Mouse (Mus musculus) neural tube, embryonic 11.5 days (tissue): ENCODE measurements around the gene Celf2. TPM values are rescaled to one million over a fixed set of nuclear protein-coding genes. Genes with fewer than 3 reads are reported as not detected.
"Not testable (repeated sequence)": the region's sequence is repeated elsewhere in the genome, so short reads cannot be mapped to it uniquely, and the experiment has no call there.

Experiments
- ATAC-seq: fragments of 200-750 bp; cut with Nextera tagmentation; 2 replicates; pipeline ENCODE4 v1.8.0; 2017; ENCODE audit warnings: moderate number of reproducible peaks, mild to moderate bottlenecking, moderate TSS enrichment, moderate library complexity; ENCODE audit not compliant: insufficient read depth, low FRiP score, low TSS enrichment
- DNase-seq: peaks from one replicate; pipeline ENCODE4 v3.0.0-alpha.2; 2015; ENCODE audit warnings: low spot score
- H3K27ac ChIP-seq: fragments of 300-500 bp; sonication (generic); 2 replicates; pipeline ENCODE4 v1.5.1; 2014; ENCODE audit warnings: low read depth, mild to moderate bottlenecking, low read length
- H3K27me3 ChIP-seq: fragments of 300-500 bp; sonication (generic); 2 replicates; pipeline ENCODE4 v1.6.1; 2014; ENCODE audit warnings: mild to moderate bottlenecking, low read length, mixed read lengths; ENCODE audit not compliant: control insufficient read depth, insufficient read depth
- H3K36me3 ChIP-seq: fragments of 300-500 bp; sonication (generic); 2 replicates; pipeline ENCODE4 v1.6.1; 2014; ENCODE audit warnings: mild to moderate bottlenecking, low read length, moderate library complexity, mixed read lengths; ENCODE audit not compliant: control insufficient read depth, insufficient read depth
- H3K4me1 ChIP-seq: fragments of 300-500 bp; sonication (generic); 2 replicates; pipeline ENCODE4 v1.6.1; 2014; ENCODE audit warnings: low read length, mixed read lengths; ENCODE audit not compliant: control insufficient read depth, insufficient read depth
- H3K4me2 ChIP-seq: fragments of 300-500 bp; sonication (generic); 2 replicates; pipeline ENCODE4 v1.6.1; 2014; ENCODE audit warnings: low read depth, mild to moderate bottlenecking, moderate library complexity
- H3K4me3 ChIP-seq: fragments of 300-500 bp; sonication (generic); 2 replicates; pipeline ENCODE4 v1.5.1; 2014; ENCODE audit warnings: low read depth, low read length
- H3K9ac ChIP-seq: fragments of 300-500 bp; sonication (generic); 2 replicates; pipeline ENCODE4 v1.6.1; 2014; ENCODE audit warnings: mild to moderate bottlenecking, low read length
- H3K9me3 ChIP-seq: fragments of 300-500 bp; sonication (generic); 2 replicates; pipeline ENCODE4 v1.6.1; 2016; ENCODE audit warnings: low read length; ENCODE audit not compliant: control insufficient read depth
- WGBS: fragments of 180-500 bp; shearing (Covaris S2); extraction: QIAGEN DNeasy Blood & Tissue Kit; methylation state at CpG from one replicate; pipeline ENCODE4 v1.1.7; 2014; 5-methylcytosine and 5-hydroxymethylcytosine counted together
- polyA plus RNA-seq: library from polyadenylated mRNA; unstranded; fragments of >200 nt; fragmentation: Nextera tagmentation; extraction: Ambion mirVana; gene quantifications from 2 replicates; pipeline ENCODE4 v1.2.1, GENCODE M21; 2014

Gene Celf2
- polyA plus RNA-seq, 1 experiment from 2014 or later: 70.3 TPM

DNA sequence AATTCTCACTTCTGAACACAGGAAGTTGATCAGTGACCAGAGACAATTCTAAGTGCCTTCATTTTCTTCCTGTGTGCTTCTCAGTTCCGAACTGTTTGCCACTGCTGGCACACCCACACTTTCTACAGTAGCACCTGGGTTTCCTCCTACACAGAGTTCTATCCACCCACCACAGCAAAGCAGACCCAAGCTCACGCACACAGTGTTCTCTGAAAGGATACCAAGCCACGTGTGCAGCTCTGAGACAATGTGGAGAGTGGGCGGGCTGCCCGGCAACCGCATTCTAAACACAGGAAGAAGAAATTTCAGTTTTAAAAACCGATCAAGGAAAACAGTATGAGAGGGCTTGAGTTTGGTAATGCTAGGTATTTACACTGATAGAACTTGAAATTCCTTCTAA lies 239.3 kb downstream of the Celf2 start:
- no peaks in the 10 kb centered on the region for H3K9me3 ChIP-seq
- H3K4me2 ChIP-seq: no peak overlapping the region
- ATAC-seq: no peak
- no peaks in the 10 kb centered on the region for H3K36me3 ChIP-seq
- DNase-seq: no peak
- WGBS: 86% methylated on average over 7 of the region's 7 CpGs
- no peak overlapping the region for H3K27ac ChIP-seq
- H3K27me3 ChIP-seq: no peaks in the 10 kb centered on the region
- H3K4me1 ChIP-seq: no peaks in the 10 kb centered on the region
- no peak overlapping the region for H3K4me3 ChIP-seq
- no peak overlapping the region for H3K9ac ChIP-seq

DNA sequence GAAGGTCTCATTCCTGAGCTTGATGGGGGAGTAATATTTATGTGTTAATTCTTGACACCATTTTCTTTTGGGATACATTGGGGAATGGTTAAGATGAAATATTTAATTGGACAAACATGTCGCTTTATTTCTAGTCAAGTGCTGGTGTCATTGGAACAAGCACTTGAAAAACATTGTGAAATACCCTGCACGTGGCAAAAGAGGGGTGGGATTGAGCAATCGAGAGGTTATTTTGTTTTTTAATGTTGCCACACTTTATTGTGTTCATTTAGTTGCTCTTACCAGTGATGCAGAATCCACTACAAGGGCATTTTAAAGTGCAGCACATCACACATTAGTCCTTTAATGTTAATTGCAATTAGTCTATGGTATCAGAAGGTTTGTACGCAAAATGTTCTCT lies 242.2 kb downstream of the Celf2 start:
- no peak for DNase-seq
- ATAC-seq: no peak
- Histone ChIP-seq H3K4me2 (no peak overlapping the region), H3K9me3 (no peaks in the 10 kb centered on the region), H3K4me3 (no peak overlapping the region), H3K27me3 (no peaks in the 10 kb centered on the region), H3K4me1 (no peaks in the 10 kb centered on the region), H3K9ac (no peak overlapping the region), H3K27ac (no peak overlapping the region), H3K36me3 (no peaks in the 10 kb centered on the region)
- WGBS: 93% methylated on average over 4 of the region's 4 CpGs

DNA sequence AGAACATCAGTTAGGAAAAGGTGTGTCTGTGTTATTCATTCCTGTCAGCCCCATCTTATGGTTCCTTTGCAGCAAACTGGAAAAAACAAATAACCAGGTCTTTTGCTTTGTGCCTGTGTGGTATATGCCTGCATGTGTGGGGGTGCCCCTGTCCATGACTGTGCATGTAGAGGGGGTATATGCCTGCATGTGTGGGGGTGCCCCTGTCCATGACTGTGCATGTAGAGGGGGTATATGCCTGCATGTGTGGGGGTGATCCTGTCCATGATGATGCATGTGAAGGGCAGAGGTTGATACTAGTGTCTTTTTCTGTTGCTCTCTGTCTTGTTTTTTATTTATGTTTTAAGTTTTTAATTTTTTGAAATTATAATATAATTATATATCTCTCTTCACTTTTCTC lies 246.7 kb downstream of the Celf2 start:
- ATAC-seq, H3K36me3 ChIP-seq, H3K27me3 ChIP-seq: not testable (repeated sequence)

DNA sequence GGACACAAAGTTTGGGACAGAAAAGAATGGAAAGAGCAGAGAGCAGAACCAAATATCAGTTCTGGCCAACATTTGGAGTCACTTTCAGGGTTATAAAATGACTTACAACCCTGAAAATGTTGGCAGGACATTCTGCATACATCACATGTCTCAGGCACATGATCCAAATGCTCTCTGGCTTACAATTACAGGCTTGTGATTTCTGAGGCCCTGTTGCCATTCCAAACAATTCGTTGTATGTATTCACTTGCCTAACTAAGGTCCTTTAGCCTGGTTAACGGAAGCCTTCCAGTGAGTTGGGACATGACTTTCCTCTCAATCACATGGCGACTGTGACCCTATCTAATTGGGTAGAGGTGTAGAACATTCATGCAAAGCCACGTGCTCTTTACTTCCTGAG lies 249.2 kb downstream of the Celf2 start:
- Histone ChIP-seq H3K9ac (no peak overlapping the region), H3K36me3 (no peaks in the 10 kb centered on the region), H3K27ac (no peak overlapping the region), H3K4me2 (no peak overlapping the region), H3K9me3 (no peaks in the 10 kb centered on the region), H3K4me3 (no peak overlapping the region), H3K4me1 (no peaks in the 10 kb centered on the region), H3K27me3 (no peaks in the 10 kb centered on the region)
- ATAC-seq (no peak), DNase-seq (no peak)
- 83% methylated on average over 4 of the region's 4 CpGs for WGBS

More for the DNA sequence above, 246.7 kb downstream of the Celf2 start:
- not testable (repeated sequence) for H3K27ac ChIP-seq, H3K9ac ChIP-seq, DNase-seq, H3K4me3 ChIP-seq, H3K4me2 ChIP-seq, H3K9me3 ChIP-seq, H3K4me1 ChIP-seq

DNA sequence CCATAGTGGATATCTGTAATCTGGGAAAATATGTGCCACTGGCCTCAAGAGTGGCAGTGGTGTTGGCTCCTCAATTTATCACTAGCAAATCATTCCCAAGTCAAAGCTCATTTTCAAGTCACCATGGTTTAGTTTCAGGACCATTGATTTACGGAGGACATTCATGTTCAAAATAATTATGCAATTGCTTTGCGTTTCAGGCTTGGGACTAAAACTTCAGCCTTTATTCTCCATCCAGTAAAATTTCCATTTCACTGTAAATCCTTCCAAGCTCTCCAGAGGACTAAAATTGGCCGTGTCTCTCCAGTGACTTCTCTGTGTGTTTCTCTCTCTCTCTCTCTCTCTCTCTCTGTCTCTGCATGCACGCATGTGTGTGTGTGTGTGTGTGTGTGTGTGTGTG lies 249.7 kb downstream of the Celf2 start:
- WGBS: 87% methylated on average over 4 of the region's 4 CpGs
- Histone ChIP-seq H3K27me3 (no peaks in the 10 kb centered on the region), H3K4me2 (no peak overlapping the region), H3K4me3 (no peak overlapping the region), H3K9ac (no peak overlapping the region), H3K4me1 (no peaks in the 10 kb centered on the region), H3K36me3 (no peaks in the 10 kb centered on the region), H3K9me3 (no peaks in the 10 kb centered on the region), H3K27ac (no peak overlapping the region)
- DNase-seq (no peak), ATAC-seq (no peak)

DNA sequence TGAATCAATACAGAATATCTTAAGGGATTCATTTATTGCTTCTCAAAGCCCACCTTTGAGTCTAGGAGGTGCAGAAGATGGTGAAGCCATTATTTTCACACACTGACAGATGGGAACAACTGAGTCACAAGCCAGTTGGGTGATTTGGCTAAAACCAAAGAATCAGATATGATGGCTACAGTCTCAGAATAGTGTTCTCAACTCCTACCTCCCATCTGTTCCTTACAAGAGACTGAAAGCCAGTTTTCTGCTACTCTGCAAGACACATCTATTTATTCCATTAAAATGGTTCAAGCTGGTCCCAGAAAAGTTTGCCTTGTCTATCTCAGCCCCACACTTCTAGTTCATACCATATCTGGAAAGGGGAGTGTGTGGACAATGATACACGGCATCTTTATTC lies 253.3 kb downstream of the Celf2 start:
- 95% methylated on average over 1 of the region's 1 CpGs for WGBS
- no peaks in the 10 kb centered on the region for H3K27me3 ChIP-seq
- ATAC-seq (no peak), DNase-seq (no peak)
- H3K9ac ChIP-seq: no peak overlapping the region
- H3K27ac ChIP-seq: no peak overlapping the region
- no peaks in the 10 kb centered on the region for H3K9me3 ChIP-seq
- no peak overlapping the region for H3K4me3 ChIP-seq
- H3K4me2 ChIP-seq: no peak overlapping the region
- no peaks in the 10 kb centered on the region for H3K4me1 ChIP-seq
- no peaks in the 10 kb centered on the region for H3K36me3 ChIP-seq

DNA sequence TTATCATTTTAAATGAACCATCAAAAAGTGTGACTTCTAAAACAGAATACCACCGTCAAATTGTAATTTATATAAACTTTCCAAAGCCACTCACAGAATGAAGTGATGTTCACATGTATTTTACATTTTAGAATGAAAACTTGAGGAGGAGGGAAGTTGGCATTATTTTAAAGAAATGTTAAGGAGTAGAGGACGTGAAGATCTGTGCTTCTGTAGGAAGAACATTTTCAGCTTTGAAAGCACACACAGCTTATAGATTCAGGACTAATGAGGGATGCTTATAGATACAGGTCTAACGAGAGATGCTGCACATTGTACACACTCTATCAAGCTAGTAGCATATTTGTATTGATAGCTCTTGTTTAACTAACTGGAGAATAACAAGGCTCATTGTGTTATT lies 254.0 kb downstream of the Celf2 start:
- WGBS: 85% methylated on average over 3 of the region's 3 CpGs
- Histone ChIP-seq H3K27me3 (no peaks in the 10 kb centered on the region), H3K4me1 (no peaks in the 10 kb centered on the region), H3K9ac (no peak overlapping the region), H3K4me3 (no peak overlapping the region), H3K36me3 (no peaks in the 10 kb centered on the region), H3K27ac (no peak overlapping the region), H3K4me2 (no peak overlapping the region), H3K9me3 (no peaks in the 10 kb centered on the region)
- DNase-seq (no peak), ATAC-seq (no peak)

DNA sequence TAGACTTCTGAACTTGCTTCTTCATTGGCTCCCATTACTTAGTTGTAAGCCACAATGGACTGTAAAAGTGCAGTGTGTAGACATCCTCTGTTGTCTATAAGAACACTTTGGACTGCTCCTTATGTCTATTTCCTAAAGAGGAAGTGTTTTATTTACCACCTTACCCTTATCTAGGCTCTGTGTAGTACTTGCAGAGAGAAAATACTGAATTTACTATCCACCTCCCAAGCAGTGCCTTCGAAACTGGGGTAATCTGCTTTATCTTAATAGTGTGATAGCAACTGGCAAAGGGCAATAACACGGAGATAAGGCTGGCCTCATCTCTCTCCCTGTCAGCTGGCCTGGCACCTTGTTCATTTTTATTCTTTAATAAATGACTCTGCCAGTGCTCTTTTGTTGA lies 259.0 kb downstream of the Celf2 start:
- Histone ChIP-seq H3K4me2 (no peak overlapping the region), H3K27me3 (no peaks in the 10 kb centered on the region), H3K9ac (no peak overlapping the region), H3K4me3 (no peak overlapping the region), H3K36me3 (no peaks in the 10 kb centered on the region), H3K4me1 (no peaks in the 10 kb centered on the region), H3K9me3 (no peaks in the 10 kb centered on the region), H3K27ac (no peak overlapping the region)
- DNase-seq: no peak
- ATAC-seq: no peak
- 71% methylated on average over 2 of the region's 2 CpGs for WGBS

DNA sequence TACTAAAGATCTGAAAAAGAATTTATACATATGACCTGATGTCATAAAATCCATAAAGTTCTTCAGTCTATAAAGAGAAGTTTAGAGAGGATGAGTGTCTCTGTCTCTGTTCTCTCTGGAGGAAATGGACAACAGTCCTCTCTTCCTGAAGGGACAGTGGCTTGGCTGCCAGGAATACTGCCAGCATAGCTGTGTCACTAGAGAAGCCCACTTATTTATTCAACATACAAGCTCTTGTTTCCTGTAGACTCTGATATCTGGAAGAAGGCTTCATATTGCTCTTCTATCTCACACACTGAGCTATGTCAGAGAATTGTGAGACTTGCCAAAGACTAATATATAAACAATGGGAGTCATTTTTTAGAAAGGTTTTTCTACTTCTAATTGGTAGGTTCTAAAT lies 260.4 kb downstream of the Celf2 start:
- no peaks in the 10 kb centered on the region for H3K36me3 ChIP-seq
- no peak overlapping the region for H3K4me2 ChIP-seq
- no peak for DNase-seq
- H3K9me3 ChIP-seq: no peaks in the 10 kb centered on the region
- H3K4me3 ChIP-seq: no peak overlapping the region
- H3K9ac ChIP-seq: no peak overlapping the region
- ATAC-seq: no peak
- no peaks in the 10 kb centered on the region for H3K27me3 ChIP-seq
- H3K27ac ChIP-seq: no peak overlapping the region
- H3K4me1 ChIP-seq: no peaks in the 10 kb centered on the region
